Mouse (Mus musculus) brain, embryonic 14.5 days (tissue): ENCODE measurements around the gene Zfp69.

Experiments used
- CTCF ChIP-seq: fragments of 200-500 bp; IDR thresholded peaks from 2 replicates; pipeline ENCODE4 v1.5.1; 2012; ENCODE audit warnings: inconsistent platforms, mild to moderate bottlenecking, moderate library complexity, borderline replicate concordance; ENCODE audit not compliant: insufficient read depth, insufficient read length; ENCODE audit errors: extremely low read depth
- POLR2A ChIP-seq: fragments of 200-500 bp; IDR thresholded peaks from 2 replicates; pipeline ENCODE4 v1.6.1; 2012; ENCODE audit warnings: mild to moderate bottlenecking, inconsistent platforms, borderline replicate concordance; ENCODE audit not compliant: poor library complexity, insufficient read depth, insufficient read length, severe bottlenecking; ENCODE audit errors: extremely low read depth

DNA sequence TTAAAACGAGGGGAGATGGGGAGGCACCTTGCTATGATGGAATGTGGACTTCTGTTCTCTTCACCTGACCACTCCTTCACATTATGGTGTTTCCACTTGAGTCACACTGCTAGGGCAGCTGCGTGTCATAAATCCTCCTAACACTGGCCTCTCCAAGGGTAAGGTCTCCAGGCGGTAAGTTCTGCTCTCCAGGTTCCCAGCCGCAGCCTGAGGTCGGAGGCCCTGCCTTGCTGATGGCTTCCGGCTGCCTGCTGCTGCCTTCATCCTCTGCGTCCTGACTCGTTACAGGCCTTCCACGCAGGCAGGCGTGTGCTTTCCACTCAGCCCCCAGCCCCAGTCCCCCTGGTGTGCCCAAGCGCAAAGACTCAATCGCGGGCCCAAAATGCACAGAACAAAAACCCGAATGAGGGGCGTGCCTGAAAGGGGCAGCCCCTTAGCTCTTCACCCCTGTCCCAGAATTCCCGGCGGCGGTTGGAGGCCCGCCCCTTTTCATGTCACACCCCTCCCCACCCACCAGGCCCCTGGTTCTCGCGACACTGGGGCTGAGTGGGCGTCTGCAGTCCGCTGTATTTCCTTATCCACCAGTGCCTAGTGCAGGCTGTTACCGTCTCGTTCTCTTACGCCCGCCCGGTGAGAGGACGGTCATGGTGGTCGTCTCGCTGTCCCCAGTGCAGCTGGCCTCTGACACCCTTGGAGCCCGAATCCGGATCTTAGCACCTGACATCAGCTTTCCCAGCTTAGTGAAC is 26.8 kb downstream of the Zfp69 start, which contains the start of gene Exo5:
- TF ChIP-seq POLR2A = peak; percentile 75; the same call in 1 of the 2 replicates
- TF ChIP-seq CTCF = no peak
